Mouse (Mus musculus) activated CD4-positive, CD25-positive, alpha-beta regulatory T cell, adult 4 months (primary cell): ENCODE results near the gene Ift88. TPM values are rescaled to one million over a fixed set of nuclear protein-coding genes. Genes with fewer than 3 reads are reported as not detected.
"Not testable (repeated sequence)": the region's sequence is repeated elsewhere in the genome, so short reads cannot be mapped to it uniquely, and the experiment has no call there.

Experiments
- ATAC-seq: one replicate; pipeline ENCODE4 v1.8.0; 2017
- polyA plus RNA-seq, 2 experiments: library from polyadenylated mRNA; unstranded; fragments of 100-300 nt; shearing (Covaris generic); gene quantifications; one replicate each; pipeline ENCODE4 v1.2.1; 2017

Ift88 gene
- polyA plus RNA-seq, 2 experiments from 2014 or later, result 2.8 to 3.0 TPM

- no peak for ATAC-seq
Observed at GRCm38 (mm10) chr14:57452516-57452915, 28.7 kb downstream of the Ift88 start.

DNA sequence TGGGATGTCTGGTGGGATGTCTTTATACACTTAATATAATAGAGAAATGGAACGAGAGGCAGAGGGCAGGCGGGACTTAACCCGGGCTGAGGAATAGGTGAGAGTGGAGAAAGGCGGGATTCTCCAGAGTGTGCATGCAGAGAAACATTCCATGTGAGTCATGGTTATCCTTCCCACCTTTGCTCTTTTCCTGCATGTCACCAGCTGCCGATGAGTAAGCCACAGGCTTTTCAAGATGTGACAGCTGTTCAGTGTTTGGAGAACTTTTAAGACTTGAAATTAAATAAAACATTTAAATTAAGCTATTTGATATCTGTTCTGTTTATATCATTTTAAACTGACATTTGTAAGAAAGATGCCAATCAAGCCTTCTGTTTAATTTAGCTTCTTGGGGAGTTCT, 36.0 kb downstream of the Ift88 start:
- ATAC-seq, result no peak

GRCm38 (mm10) chr14:57460326-57460725, 36.5 kb downstream of the Ift88 start:
- ATAC-seq, result not testable (repeated sequence)

GRCm38 (mm10) chr14:57462871-57463270, 39.0 kb downstream of the Ift88 start:
- ATAC-seq, result no peak

DNA sequence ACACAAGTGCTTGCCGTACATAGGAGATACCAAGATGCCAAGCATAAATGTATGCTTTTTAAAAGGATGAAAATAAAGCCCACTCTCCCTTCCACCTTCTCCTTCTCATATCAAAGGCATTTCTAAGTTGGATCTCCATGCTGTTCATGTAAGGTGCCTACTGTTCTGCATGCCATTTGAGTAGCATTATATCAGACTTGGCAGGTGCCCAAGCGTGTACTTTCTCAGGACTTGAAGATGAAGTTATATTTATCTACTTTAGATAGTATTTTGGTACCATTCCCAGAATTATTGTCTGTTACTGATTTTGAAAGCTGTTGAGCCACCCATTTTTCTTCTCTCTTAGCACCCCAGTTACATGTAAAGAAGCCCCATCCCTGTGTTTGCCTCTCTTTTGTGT, 51.2 kb downstream of the Ift88 start:
- ATAC-seq, result no peak

DNA sequence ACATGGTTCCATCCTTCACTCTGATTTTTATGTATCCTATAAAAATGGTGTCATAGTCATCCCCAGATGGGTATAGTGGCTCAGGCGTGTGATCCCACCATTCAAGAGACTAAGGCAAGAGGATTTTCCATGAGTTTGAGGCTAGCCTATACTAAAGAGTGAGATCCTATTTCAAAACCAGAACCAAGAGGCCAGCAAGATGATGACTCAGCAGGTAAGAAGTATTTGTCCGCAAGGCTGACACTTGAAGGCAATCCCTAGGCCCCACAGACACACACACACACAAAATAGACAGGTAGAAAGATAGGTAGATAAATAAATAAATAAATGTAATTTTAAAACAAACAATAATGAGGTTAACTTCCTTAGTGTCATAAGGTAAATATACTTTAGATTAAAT, 58.4 kb downstream of the Ift88 start:
- ATAC-seq, result no peak

GRCm38 (mm10) chr14:57484183-57484582, 60.3 kb downstream of the Ift88 start:
- no peak for ATAC-seq

- no peak for ATAC-seq
Observed at GRCm38 (mm10) chr14:57489696-57490095, 65.8 kb downstream of the Ift88 start.

DNA sequence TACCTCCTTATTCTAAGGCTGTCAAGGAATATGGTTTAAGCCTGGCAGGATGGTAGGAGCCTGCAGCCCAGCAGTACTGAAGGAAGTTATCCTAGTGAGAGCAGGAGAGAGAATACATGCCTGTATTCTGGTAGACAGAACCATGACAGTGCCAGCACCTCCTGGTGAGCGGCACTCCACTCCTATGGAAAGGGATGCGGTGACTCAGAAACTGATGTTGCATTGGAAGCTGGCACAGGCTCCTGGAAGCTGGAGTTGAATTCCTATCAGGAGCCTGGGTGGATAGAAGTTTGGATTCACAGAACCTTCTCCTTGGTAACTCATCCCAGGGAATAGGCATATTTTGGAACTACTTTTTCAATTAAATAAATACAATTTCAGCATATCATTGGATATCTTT, 70.0 kb downstream of the Ift88 start:
- no peak for ATAC-seq

GRCm38 (mm10) chr14:57503729-57504128, 79.9 kb downstream of the Ift88 start:
- no peak for ATAC-seq

DNA sequence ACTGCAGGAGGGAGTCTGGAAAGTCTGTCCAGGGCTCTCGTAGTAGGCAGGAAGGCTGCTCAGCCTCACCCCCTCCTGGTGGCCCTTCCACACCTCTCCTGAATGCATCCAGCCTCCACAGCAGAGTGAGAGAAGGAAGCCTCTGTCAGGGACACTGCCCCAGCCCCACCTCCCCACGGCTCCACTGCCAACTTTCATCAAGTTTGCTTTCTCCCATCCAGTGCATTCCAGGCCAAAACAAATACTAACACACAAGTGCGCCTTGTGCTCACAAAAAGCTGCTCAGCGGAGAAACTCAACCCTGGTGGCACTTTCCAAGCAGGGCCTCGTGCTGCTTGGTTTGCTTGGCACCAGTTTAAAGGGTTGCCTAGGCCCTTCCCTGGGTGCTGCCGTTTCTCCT, 85.7 kb downstream of the Ift88 start:
- ATAC-seq, result no peak

DNA sequence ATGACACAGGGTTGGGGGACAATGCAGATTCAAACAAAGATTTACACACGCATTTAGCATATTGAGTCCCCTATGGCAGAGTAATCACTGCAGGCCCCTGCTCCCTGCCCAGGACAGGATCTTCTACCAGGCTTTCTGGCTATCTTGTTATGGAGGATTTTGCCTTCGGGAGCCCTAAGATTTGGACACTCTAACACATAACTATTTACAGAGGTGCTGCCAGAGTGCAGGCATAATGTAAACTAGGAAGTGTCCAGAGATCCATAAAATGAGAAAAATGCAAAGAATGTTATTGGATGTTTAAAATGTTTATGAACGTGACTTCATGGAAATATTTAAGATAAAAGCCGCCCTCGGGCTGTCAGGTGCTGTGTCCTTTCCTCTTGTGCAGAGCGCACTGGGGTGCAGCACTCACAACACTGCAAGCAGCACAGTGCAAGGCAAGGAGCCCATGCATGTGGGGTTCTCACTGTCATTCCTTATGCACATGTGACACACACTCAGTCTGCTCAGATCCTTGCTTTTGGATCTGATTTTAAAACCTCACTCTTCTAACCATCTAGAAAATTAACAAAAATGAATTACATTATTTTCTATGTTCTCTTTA, 91.4 kb downstream of the Ift88 start:
- ATAC-seq, result no peak

GRCm38 (mm10) chr14:57517001-57517400, 93.1 kb downstream of the Ift88 start:
- ATAC-seq, result no peak

DNA sequence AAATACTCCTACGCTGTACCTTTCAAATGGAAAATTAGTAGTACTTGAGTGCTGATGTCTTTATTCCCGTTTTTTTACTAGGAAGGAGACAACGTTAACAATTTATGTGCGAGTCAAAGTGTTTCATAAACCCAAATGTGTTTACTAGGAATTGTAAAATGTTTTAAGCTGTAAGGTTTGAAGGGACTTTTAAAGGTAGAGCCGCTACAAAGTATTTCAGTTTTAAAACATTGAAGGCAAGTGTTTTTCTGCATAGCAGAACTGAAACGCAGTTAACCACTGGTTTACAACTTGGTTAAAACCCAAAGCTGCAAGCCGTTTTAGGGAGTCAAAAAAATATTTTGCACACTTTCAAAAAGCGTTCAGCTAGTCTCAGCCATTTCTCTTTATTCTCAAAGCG, 99.9 kb downstream of the Ift88 start:
- no peak for ATAC-seq

DNA sequence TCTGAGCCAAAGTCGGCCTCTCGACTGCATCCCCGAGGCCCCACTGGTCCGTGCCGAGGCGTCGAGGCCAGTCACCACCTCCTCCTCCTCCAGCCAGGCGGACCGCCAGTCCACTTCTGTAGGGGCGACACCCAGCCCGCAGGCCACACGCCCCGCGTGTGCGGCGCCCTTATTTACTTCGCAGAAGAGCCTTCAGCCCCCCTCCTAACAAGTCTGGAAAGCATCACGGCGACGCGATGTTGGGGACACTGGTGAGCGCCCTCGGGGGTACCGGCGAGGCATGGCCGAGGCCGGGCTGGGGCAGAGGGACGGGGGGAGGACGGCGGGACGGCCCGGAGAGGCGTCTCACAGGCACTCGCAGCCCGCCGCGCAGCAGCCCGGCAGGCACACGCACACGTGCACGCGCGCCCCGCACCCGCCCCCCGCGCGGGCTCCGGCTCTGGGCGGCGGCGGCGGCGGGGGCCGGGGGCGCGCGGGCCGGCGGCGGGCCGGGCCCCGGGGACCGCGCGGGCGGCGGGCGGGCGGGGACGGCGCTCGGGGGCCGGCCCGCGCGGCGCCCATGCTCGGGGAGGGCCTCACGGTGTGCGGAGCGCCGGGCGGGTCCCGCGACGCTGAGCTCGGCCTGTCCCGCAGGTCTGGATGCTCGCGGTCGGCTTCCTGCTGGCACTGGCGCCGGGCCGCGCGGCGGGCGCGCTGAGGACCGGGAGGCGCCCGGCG, 101.0 kb downstream of the Ift88 start, which contains the start of gene Il17d:
TSS of gene Il17d (plus strand) at position 107 of the 717 bp plus-strand sequence.
- ATAC-seq, result no peak

GRCm38 (mm10) chr14:57525388-57526049, 101.7 kb downstream of the Ift88 start:
- ATAC-seq, result peak; percentile 53

DNA sequence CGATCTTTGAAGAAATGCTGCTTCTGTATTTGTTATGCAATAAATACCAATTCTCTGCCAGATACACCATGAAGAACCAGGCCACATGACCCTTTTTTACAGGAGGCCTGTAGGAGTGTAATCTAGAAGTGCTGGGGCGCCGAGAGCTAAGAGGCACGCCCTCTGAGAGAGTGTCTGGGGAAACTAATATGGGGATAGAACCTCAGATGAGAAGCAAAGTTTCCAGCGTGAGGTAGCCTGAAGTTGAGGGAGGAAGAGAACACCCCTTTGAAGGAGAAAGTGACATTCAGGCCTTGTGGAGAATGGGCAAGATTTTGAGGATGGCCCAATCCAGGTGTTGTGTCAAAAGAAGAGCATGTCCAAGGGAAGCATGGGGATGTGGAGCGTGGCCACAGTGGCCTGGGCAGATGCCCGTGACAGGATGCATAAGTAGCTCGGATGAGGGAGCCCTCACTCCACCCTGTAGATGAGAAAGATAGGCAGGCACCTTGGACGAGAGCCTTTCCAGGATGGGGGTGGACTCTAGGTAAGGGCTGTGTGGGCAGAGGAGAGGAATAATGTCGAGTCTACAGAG, 102.3 kb downstream of the Ift88 start:
- no peak for ATAC-seq

- no peak for ATAC-seq
Observed at GRCm38 (mm10) chr14:57527122-57527521, 103.3 kb downstream of the Ift88 start.

DNA sequence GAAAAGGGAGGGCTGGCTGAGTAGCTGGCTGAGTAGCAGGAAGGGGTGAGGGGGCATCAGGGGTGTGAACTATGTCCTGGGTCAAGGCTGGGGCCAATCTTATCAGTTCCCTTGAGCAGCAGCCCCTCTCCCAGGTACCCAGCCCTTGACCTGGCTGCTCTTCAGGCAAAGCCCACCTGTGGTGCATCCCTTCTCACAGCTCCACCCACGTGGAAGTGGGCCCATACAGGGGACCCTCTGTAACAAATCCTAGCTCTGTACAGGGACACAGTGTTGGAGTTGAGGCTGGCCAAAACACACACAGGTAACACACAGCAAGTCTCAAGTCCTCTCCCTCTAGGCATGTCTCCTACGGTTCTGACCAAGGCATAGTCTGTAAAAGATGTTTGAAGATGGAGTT, 103.7 kb downstream of the Ift88 start:
- no peak for ATAC-seq

DNA sequence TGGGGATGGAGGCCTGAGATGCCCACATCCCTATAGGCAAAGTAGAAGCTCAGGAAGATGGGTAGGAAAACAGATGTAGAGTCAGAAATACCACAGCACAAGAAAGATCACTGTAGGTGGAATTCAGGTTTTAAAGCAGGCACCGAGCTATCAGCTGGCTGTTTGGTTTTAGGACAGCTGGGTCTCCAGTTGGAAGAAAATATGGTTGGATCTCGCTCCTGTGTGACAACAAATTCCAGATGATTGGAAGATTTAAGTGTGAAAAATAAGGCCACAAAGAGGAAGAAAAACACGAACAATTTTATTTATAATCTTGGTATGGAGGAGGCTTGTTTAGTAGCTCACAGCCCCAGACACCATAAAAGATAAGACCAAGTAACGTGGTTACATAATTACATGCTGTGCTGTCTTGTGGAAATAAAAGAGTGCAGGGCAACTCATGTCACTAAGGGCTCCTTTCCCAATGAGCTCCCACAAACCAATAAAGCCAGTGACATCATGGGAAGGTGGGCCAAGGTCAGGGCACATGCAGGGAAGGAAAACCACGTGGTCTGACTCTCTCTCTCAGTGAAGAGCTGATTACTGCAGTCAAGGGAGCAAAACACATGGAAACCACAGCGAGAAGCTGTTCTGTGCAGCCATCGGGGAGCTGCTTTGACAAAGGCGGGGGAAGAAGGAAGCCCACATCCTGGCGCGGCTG, 105.4 kb downstream of the Ift88 start:
- no peak for ATAC-seq

GRCm38 (mm10) chr14:57529786-57530515, 106.1 kb downstream of the Ift88 start:
- ATAC-seq, result no peak

DNA sequence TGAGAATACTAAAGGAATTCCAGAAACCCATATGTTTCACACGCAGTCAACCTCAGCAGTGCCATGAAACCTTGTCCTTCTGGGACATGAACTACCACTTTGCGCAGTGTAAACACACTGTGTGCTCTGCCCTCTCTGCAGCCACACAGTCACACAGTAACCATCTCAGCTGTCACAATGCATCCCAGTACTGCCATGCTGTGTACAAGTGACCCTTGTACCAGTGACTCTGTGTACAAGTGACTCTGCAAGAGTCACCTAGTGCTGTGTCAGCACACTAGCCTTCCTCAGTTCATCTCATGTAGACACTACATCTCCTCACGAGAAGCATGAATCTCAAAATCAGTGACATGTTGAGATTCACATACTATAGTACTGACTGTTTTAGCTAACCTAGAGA, 108.7 kb downstream of the Ift88 start:
- no peak for ATAC-seq
